Mouse (Mus musculus) kidney, adult 2 months (tissue): ENCODE measurements at regions not wholly inside any gene's neighbourhood (a gene's known extent, or its start where the extent isn't known, plus 50 kb on each side); places are given as distances from the start of the nearest gene placed in this dataset.

Experiments
- CTCF ChIP-seq: fragments of 200-500 bp; conservative IDR thresholded peaks from 2 replicates; pipeline ENCODE4 v1.5.1; 2011; ENCODE audit warnings: low read depth, mild to moderate bottlenecking, control low read depth, low read length, moderate library complexity, mixed read lengths; ENCODE audit not compliant: insufficient read depth, insufficient read length
- POLR2A ChIP-seq: fragments of 200-500 bp; IDR thresholded peaks from one replicate; pipeline ENCODE4 v1.6.1; 2011; ENCODE audit warnings: low read depth, low read length, control low read depth

- TF ChIP-seq CTCF (no peak), POLR2A (no peak)
These were observed 215.0 kb downstream of the D3Ertd751e start for GRCm38 (mm10) chr3:41957385-41957784.
